Mouse (Mus musculus) midbrain, embryonic 14.5 days (tissue): ENCODE results near the gene Gm8005. TPM values are rescaled to one million over a fixed set of nuclear protein-coding genes. Genes with fewer than 3 reads are reported as not detected.
"Not testable (repeated sequence)": the region's sequence is repeated elsewhere in the genome, so short reads cannot be mapped to it uniquely, and the experiment has no call there.

Experiments
- ATAC-seq: fragments of 200-750 bp; cut with Nextera tagmentation; 2 replicates; pipeline ENCODE4 v1.8.0; 2017; ENCODE audit warnings: moderate number of reproducible peaks, moderate library complexity; ENCODE audit not compliant: low FRiP score, low TSS enrichment
- DNase-seq: peaks from one replicate; pipeline ENCODE4 v3.0.0-alpha.2; 2015
- H3K27ac ChIP-seq: fragments of 300-500 bp; sonication (generic); replicated peaks from 2 replicates; pipeline ENCODE4 v1.5.1; 2014; ENCODE audit warnings: mild to moderate bottlenecking, low read depth, low read length, moderate library complexity
- H3K27me3 ChIP-seq: fragments of 300-500 bp; sonication (generic); 2 replicates; pipeline ENCODE4 v1.6.1; 2014; ENCODE audit warnings: low read length, control low read depth, mixed read lengths; ENCODE audit not compliant: control insufficient read depth, insufficient read depth
- H3K36me3 ChIP-seq: fragments of 300-500 bp; sonication (generic); 2 replicates; pipeline ENCODE4 v1.6.1; 2014; ENCODE audit warnings: low read length, control low read depth; ENCODE audit not compliant: control insufficient read depth, insufficient read depth
- H3K4me1 ChIP-seq: fragments of 300-500 bp; sonication (generic); 2 replicates; pipeline ENCODE4 v1.6.1; 2014; ENCODE audit warnings: mild to moderate bottlenecking, antibody characterized with exemption, low read length, control low read depth; ENCODE audit not compliant: control insufficient read depth, insufficient read depth
- H3K4me2 ChIP-seq: fragments of 300-500 bp; sonication (generic); 2 replicates; pipeline ENCODE4 v1.6.1; 2014; ENCODE audit warnings: mild to moderate bottlenecking, low read length, moderate library complexity
- H3K4me3 ChIP-seq: fragments of 300-500 bp; sonication (generic); replicated peaks from 2 replicates; pipeline ENCODE4 v1.5.1; 2014; ENCODE audit warnings: low read depth, low read length
- H3K9ac ChIP-seq: fragments of 300-500 bp; sonication (generic); replicated peaks from 2 replicates; pipeline ENCODE4 v1.6.1; 2014; ENCODE audit warnings: mild to moderate bottlenecking, low read length, moderate library complexity
- H3K9me3 ChIP-seq: fragments of 300-500 bp; sonication (generic); 2 replicates; pipeline ENCODE4 v1.6.1; 2016; ENCODE audit warnings: low read length, control low read depth, mixed read lengths; ENCODE audit not compliant: control insufficient read depth
- whole genome bisulfite sequencing: fragments of 180-500 bp; shearing (Covaris S2); extraction: QIAGEN DNeasy Blood & Tissue Kit; methylation state at CpG from one replicate; pipeline ENCODE4 v1.1.7; 2014; 5-methylcytosine and 5-hydroxymethylcytosine counted together
- polyA plus RNA-seq: library from polyadenylated mRNA; unstranded; fragments of >200 nt; fragmentation: Nextera tagmentation; extraction: Ambion mirVana; gene quantifications from 2 replicates; pipeline ENCODE4 v1.2.1, GENCODE M21; 2014

The Gm8005 gene
- not detected in 2 replicates for polyA plus RNA-seq

DNA sequence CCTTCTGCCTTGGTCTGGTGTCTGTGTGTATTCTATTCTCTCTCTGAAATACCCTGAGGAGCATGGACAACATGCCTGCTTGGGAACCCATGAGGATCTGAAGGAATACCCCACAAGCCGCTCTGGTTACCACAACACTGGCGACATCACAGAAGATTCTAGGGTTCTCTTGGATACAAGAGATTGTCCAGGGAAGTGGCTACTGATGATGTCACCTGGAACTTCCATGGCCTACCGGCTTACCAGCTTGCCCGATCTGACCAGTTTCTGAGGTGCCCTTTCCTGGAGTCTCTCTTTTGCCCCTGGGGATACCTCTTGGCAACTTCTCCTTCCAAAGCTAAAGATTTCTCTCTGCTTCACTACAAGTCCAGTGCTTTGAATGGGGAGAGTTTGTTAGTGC lies at the start of gene Gm8005:
Gm8005 (minus strand) TSS at position 101 of the 400 bp plus-strand sequence.
- ATAC-seq, DNase-seq, H3K27ac ChIP-seq: not testable (repeated sequence)

DNA sequence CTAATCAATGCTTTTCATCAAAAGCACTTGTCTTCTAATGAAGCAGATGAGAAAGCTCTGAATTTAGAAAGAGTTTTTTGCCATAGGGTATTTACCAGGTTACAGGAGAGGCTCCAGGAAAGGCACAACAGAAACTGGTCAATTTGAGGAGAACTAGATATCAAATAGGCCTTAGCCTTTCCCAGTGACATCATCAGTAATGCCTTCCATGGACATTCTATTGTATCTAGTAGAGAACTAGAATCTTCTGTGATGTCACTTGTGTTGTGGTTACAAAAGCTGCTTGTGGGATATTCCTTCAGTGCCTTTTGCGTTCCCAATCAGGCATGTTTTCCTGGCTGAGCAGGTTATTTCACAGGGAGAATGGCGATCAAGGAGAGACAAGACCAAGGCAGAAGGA lies 24.1 kb upstream of the Gm8005 start, which contains the start of gene Gm8011:
Gm8011 (plus strand) TSS at position 301 of the 400 bp plus-strand sequence.
- H3K36me3 ChIP-seq, H3K9me3 ChIP-seq, H3K27ac ChIP-seq, H3K27me3 ChIP-seq, H3K4me3 ChIP-seq, ATAC-seq, H3K4me2 ChIP-seq, H3K4me1 ChIP-seq, DNase-seq, H3K9ac ChIP-seq: not testable (repeated sequence)
- WGBS = 46% methylated on average over 2 of the region's 2 CpGs

More for the DNA sequence above, at the start of gene Gm8005:
- H3K4me3 ChIP-seq, H3K27me3 ChIP-seq, H3K36me3 ChIP-seq, H3K9me3 ChIP-seq, H3K9ac ChIP-seq, H3K4me1 ChIP-seq, H3K4me2 ChIP-seq: not testable (repeated sequence)
- WGBS = 97% methylated on average over 2 of the region's 4 CpGs

Other genes with a start within 250 kb of the Gm8005 start
- gene Gm3573, start 248.9 kb downstream of the Gm8005 start, polyA plus RNA-seq = not detected in 2 replicates
- gene Gm17026, start 179.6 kb downstream of the Gm8005 start, polyA plus RNA-seq = not detected in 2 replicates
- not detected in 2 replicates for gene Gm9611, start 142.3 kb downstream of the Gm8005 start, polyA plus RNA-seq
- not detected in 2 replicates for gene Gm7995, start 129.5 kb downstream of the Gm8005 start, polyA plus RNA-seq
- gene Gm8011, start 24.2 kb upstream of the Gm8005 start, polyA plus RNA-seq = not detected in 2 replicates
- not detected in 2 replicates for gene Gm8020, start 62.7 kb upstream of the Gm8005 start, polyA plus RNA-seq
- gene Gm8024, start 84.6 kb upstream of the Gm8005 start, polyA plus RNA-seq = not detected in 2 replicates
- not detected in 2 replicates for gene Gm17124, start 160.2 kb upstream of the Gm8005 start, polyA plus RNA-seq
- gene Gm3633, start 202.2 kb upstream of the Gm8005 start, polyA plus RNA-seq = not detected in 2 replicates
- not detected in 2 replicates for gene Gm10378, start 216.3 kb upstream of the Gm8005 start, polyA plus RNA-seq